Mouse (Mus musculus) urinary bladder, postnatal 14 days (tissue): ENCODE data around the gene Ptgir.

Source experiments
- DNase-seq: peaks from one replicate; pipeline ENCODE4 v3.0.0; 2021; ENCODE audit warnings: low spot score

Gene Ptgir

DNA sequence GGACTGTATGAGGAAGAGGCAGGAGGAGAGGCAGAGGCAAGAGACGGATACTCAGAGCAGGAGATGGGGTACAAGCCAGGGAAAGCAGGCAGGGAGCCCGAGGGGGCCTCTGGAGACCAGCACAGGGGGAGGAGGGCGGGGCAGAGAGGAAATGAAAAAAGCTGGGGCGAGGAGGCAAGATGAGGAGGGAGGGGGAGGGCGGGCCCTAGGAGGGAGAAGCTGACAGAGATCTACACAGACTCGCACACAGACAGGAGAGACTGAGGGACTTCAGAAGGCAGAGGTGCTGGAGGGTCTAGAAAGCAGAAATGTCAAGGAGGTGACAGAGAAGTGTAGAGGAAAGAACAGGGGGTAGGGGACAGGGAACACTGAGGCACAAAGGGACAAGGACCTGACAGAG, at the start of gene Ptgir:
Gene Ptgir, plus strand, starts transcription at position 210 of the 400 bp plus-strand sequence.
- peak; percentile 51 for DNase-seq

DNA sequence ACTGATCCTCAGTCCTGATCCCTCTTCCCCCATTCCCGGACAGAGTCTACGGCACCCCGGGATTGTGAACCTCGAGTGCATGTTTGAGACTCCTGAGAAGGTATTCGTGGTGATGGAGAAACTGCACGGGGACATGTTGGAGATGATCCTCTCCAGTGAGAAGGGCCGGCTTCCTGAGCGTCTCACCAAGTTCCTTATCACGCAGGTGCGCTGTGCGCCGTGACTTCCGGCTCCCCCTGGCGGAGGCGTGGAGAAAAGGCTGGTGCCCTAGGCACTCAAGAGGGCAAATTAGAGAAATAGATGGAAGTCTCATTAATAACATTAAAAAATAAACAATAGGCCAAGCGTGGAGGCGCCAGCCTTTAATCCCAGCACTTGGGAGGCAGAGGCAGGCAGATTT, 48.0 kb upstream of the Ptgir start:
- peak; percentile 47 for DNase-seq

DNA sequence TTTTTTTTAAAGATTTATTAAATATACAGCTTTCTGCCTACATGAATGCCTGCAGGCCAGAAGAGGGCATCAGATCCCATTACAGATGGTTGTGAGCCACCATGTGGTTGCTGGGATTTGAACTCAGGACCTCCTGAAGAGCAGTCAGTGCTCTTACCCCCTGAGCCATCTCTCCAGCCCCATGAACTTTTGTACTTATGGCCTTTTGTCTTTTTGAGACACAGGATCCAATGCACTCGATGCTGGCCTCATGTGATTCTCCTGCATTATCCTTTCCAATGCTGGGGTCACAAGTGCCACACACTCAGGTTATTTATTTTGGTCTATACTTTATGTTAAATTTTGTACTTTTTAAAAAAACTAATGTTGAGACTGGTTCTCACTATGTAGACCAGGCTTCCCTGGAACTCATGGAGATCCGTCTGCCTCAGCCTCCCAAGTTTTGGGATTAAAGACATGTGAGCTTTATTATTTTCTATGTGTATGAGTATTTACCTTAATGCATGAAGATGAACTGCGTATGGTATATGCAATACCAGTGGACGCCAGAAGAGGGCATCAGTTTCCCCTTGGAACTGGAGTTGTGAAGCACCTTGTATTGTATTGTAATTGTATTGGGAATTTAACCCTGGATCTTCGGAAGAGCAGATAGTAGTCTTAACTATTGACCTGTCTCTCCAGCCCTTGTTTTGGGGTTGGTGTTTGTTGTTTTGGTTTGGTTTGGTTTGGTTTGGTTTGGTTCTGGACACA, 46.2 kb upstream of the Ptgir start:
- DNase-seq, result peak; percentile 56

DNA sequence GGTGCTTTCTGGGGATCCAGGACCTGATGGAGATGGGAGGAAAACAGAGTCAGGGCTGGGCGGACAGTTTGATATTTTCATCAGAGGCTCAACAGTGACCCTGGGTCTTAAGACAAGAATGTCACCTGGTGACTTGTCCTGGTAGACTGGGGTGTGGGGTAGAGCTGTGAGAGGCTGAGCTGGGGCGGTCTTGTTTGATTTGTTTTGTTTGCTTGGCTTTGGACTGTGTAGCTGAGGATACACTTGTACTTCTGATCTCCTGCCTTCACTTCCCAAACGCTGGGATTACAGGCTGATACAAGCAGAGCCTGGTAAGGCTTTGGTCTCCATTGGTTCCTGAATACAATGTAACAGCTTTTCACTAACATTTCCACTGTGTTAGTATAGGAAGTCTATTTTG, 38.8 kb upstream of the Ptgir start:
- DNase-seq, result no peak

DNA sequence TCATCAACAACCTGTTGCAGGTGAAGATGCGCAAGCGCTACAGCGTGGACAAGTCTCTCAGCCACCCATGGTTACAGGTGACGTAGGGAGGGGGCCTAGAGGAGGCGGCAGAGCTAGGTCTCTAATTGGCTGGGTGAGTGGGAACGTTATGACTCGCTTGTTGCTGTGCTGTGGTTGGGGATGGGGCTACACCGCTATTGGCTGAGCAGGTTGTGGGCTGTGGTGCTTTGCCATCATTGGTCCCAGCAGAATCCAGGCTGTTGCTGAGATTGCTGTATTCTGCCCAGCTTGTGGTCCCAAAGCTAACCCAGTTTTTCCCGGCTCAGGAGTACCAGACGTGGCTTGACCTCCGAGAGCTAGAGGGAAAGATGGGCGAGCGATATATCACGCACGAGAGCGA, 36.8 kb upstream of the Ptgir start:
- no peak for DNase-seq

DNA sequence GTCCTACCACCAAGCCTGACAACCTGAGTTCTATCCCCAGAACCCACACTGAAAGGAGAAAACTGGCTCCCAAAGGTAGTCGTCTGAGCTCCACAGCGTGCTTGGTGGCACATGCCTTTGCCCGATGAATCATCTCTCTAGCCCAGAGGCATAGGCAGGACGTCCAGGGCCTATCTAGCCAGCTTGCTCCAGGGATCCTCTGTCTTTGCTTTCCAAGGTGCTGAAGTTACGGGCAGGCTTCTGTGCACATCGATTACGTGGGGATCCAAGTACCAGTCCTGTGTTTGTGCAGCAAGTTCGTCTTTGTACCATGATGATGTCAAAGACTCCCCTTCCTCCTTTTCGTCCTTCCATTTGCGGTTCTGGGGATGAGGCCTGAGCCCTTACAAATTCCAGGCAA, 34.7 kb upstream of the Ptgir start:
- no peak for DNase-seq

DNA sequence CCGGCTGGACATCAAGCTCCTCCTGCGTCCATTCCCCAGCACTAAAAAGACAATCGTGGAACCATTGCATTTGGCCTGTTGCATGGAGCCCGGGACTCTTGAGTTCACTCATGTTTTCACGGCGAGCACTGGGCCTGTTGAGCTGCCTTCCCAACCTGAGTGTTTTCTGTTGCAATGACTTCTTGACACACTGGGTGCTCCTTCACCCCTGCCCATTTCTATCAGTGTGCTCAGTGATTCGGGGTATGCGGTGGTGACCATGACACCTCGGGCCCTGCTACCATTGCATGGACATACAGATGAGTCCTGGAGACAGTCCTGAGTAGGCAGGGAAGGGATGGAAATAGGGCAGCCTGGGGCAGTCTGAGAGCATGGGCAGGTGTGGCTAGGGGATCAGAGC, 33.8 kb upstream of the Ptgir start:
- DNase-seq, result no peak

DNA sequence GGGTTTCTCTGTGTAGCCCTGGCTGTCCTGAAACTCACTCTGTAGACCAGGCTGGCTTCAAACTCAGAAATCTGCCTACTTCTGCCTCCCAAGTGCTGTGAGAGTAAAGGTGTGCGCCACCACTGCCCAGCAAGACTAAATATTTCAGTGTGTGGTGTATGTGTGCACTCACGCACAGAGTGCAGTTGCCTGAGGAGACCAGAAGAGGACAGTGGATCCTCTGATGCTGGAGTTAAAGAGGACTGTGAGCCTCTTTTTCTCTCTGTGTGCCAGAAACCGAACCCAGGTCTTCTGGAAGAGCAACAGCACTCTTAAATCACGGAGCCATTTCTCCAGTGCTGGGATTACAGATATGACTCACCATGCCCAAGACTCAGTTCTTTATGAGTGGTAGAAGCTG, 32.9 kb upstream of the Ptgir start:
- DNase-seq, result no peak

DNA sequence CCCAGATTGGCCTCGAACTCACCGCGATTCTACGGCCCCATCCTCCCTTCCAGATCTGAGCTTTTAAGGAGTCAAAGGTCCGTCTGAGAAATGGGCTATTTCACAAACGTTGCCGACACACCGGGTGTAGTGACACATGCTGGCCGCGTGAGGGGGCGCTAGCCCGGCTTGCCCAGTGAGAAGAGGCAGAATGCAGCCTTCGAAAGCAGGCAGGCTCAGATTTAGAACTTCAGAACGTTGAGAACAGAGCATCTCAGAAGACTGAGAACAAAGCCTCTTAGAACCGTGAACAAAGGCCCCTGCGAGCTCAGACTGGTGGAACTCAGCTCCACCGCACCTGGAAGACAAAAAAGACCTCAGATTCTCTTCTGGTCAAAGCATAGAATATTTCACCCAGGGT, 32.1 kb upstream of the Ptgir start:
- DNase-seq, result peak; percentile 77

DNA sequence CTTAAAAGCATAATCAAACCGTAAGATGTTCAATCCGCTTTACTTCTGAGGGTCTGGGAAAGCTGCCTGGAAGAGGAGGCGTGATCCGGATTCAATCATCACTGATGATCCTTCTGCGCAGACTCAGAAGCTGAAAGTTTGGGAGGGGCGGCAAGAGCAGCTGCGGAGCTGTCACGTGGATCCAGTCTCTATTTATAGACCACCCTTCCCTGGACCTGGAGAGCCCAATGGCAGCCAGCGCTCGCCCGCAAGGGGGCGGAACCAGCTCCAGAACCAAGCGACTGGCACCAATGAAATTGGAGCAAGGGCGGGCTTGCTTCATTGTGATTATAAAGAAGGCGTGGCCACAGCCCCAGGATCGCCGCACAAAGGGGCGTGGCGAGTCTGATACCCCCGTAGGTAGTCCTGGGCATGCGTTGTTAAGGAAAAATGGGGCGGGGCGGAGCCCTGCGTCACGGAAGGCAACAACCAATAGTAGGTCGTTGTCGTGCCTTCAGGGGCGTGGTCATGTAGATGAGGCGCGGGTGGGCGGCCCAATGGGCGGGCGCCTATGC, 31.5 kb upstream of the Ptgir start:
- DNase-seq, result peak; percentile 100

DNA sequence AGATGAGACGGTGACA, 31.2 kb upstream of the Ptgir start, which contains the start of gene Dact3:
Gene Dact3, plus strand, starts transcription at position 8 of the 16 bp plus-strand sequence.
- DNase-seq, result no peak

DNA sequence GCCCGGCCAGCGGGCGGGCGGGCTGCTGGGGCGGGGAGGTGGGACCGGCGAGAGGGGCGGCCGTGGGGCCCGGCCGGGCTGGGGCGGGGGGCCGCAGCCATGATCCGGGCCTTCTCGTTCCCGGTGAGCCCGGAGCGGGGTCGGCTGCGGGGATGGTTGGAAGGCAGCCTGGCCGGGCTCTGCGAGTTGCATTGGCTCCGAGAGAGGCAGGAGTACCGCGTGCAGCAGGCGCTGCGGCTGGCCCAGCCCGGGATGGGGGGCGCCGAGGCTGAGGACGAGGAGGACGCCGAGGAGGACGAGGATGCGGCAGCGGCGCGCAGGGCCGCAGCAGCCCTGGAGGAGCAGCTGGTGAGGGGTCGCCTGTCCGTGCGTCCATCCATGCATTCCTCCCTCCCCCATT, 31.0 kb upstream of the Ptgir start:
- DNase-seq, result no peak

DNA sequence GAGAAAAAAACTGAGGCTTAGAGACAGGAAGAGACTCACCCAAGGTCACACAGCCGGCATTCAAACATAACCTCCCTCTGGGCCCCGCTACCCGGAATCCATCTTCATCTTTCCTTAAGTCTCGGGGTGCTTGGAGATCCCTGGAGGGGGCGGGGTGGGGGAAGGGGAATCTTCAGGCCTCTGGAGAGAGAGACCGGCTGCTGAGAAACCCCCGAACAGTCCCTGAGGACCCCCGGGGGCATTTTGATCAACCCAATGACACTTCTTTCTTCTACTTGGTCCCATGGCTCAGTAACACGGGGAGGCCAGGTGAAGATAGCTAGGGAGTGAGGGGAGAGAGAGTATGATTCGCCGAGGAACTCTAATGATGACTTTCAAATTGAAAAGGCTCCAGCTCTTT, 30.3 kb upstream of the Ptgir start:
- no peak for DNase-seq

DNA sequence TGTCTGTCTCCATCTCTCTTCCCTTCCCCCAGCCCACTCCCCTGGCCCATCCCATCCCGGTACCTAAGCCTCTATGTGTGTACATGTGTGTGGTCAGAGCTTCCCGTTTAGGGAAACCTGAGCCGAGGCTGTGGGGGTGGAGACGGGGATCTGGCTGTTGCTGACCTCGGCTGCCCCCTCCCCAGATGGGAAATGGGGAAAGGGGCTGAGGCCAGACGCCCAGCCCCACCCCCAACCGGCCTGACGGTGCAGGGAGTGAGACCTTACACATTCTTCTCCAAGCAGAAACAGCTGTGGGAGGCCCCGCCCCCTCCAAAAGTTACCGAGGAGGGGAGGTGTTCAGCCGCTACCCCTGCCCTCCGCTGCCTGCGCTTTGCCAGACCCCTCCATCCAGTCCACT, 29.7 kb upstream of the Ptgir start:
- DNase-seq, result peak; percentile 40

DNA sequence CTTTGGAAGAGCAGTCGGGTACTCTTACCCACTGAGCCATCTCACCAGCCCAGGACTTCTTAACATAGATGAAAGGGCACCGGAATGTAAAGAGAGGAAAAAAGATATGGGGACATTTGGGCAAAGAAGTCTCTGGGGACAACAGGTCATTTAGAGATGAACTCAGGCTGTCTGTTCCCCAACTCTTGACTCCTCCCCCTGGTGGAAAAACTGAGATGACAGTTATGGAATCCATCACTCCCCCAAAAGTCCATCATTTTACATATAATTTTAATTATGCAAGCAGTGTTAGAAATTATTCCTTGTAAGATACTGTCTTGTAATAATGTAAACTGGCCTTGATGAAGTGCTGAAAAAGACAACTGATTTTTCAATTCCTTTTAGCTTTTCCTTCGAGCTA, 28.6 kb upstream of the Ptgir start:
- no peak for DNase-seq

DNA sequence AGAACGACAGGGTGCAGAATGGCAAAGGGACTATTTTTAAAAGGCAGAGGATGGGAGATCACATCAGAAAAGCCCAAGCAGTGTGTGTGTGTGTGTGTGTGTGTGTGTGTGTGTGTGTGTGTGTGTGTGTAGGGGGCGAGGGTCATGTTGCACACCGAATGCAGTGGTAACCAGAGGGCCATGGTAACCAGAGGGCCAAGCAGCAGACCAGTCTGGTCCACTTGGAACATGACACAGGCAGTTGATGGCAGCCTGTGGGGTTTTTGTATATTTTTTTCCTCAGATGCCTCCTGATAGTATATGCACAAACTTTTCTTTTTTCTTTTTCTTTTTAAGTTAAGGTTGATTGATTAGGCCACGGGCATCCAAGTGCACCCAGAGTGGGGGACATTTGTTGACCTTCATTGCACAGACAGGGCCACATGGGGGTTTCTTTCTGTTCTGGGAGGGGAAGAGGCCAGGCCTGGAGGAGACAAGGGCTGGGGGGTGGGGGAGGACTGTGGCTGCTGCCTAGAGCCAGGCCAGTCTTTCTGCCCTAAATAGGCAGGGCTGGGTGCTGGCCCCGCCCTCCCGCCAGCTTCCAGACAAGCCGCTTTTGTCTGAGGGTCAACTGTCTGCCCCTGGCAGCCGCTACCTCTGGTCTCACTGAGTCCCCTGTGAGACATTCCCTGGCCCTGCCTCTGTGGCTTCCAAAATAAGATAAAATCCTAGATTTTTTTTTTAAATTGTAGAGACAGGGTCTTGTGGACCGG, 26.3 kb upstream of the Ptgir start:
- peak; percentile 47 for DNase-seq

DNA sequence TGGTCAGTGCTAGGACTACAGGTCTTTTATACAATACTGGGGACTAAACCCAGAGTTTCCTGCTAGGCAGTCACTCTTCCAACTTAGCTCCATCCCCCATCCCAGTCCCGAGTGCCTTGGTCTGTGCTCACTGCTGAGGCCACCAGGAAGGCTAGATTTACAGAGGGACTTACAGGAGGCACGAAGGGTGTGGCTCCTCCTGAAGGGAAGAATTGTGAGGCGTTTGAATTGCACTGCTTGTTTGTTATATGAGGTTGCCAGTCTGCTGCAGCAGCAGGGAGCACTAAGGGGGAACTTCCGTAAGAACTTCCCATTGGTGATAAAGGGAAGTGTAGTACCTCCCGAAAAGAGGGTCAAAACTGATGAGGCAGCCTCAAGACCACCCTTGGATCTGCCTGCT, 25.7 kb upstream of the Ptgir start:
- no peak for DNase-seq

DNA sequence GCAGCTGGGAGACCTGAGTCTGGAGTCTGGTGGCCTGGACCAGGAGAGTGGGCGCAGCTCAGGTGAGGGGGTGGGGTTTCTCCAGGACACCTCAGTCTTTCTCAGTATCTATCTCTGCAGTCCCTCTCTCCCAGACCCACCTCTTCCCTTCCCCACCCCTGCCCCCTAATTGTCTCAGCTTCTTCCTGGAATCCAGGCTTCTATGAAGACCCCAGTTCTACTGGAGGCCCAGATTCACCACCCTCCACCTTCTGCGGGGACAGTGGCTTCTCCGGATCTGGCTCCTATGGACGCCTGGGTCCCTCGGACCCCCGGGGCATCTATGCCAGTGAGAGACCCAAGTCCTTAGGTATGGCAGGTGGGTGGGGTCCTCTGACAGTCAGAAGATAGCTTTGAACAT, 23.1 kb upstream of the Ptgir start:
- no peak for DNase-seq

DNA sequence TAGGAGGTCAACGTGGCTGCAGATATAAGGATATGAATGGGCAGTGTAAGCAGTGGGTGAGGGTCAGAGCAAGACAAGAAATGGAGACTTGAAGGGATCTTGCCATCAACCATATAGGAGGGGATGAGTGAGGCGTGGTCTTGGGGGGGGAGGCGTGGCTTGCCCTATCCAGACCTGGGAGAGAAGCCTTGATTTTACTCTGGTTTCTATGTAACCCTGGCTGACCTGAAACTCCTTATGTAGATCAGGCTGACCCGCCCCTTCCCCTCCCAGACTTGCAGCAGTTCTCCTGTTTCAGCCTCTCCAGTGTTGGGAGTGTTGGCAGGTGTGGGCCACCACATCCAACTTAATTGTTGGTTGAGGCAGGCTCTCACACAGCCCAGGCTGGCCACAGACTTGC, 22.0 kb upstream of the Ptgir start:
- DNase-seq, result no peak

DNA sequence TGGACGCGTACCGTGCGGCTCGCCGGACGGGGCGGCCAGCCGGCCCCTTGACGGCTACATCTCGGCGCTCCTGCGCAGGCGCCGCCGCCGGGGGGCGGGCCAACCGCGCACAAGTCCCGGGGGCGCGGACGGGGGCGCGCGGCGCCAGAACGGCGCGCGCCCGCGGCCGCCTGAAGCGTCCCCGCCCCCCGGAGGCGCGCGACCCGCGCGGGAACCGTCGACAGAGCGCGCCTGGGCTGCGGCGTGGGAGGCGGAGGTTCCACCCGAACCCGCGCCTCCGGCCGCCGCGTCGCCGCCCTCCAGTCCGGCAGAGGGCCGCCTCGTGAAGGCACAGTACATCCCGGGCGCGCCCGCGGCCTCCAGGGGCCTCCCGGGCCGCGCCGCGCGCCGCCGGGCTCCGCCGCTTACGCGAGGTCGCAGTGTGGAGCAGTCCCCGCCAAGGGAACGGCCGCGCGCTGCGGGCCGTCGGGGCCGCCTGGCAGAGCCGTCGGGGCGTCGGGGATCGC, 21.0 kb upstream of the Ptgir start:
- no peak for DNase-seq

DNA sequence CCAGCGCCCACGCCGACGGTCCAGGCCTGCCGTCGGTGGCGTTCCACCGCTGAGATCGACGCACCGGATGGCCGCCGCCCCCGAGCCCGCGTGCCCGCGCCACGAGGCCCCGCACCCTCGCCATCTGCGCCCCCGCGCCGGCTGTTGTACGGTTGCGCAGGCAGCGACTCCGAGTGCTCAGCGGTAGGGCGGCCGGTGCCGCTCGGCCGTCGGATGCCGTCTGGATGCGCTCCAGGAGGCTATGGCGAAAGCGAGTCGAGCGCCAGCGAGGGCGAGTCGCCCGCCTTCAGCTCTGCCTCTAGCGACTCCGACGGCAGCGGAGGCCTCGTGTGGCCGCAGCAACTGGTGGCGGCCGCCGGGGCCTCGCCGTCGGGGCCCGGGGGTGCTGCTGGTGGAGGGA, 20.4 kb upstream of the Ptgir start:
- no peak for DNase-seq

DNA sequence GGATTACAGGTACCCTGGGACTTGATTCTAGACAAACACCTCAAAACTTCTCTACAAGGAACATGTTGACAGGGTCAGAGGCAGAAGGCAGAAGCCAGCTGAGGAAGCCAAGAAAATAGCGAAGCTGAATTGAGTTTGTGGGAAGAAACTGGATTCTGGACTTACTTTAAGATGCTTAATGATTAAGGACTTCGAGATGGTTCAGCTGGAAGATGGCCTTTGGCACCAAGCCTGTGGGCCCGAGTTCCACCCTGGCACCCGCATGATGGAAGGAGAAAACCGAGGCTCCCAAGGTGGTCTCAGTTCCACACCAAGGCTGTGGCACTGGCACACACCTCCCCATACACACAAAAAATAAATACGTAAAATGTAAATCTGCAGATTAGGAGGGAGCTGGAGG, 15.8 kb upstream of the Ptgir start:
- peak; percentile 59 for DNase-seq

DNA sequence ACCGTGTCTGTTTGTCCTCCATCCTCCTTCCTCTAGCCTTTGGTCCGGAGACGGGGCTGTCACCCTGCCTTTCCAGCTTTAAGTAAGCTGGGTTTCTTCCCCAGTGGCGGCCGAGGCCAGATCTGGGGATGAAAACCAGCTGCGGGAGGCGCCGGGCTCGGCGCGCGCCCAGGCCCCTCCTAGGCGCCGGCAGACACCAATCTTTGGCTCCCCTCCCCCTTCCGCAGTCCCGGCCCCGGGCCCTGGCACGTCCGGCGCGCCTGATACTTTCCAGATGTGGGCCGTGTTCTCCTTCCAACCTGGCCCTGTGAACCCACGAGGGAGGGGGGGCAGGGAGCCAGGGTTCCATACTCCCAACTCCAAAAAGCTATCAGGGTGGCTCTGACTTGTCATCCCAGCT, 15.3 kb upstream of the Ptgir start:
- peak; percentile 85 for DNase-seq
